Mouse (Mus musculus): Measurements from ENCODE around the gene Prmt1.

The Prmt1 gene

DNA sequence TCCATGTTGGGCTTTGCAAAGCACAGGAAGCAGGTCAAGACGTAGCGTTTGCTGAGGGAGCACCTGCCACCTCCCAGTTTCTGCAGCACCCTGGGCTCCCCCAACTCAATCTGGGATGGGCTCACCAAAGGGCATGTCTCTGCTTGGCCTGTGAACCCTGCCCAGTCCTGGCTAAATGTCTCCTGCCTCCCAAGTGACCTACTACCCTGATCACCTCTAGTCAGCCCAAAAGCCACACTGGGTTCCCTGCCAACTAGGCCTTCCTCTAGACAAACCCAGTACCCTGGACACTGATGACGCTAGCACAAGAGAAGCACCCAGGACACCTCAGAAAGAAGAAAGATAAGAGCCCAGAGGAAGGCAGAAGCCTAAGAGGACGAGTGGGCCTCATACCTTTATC is 26.5 kb upstream of the Prmt1 start:
- no peak for DNase-seq (ENCODE audit: low spot score in 2 of 2)

DNA sequence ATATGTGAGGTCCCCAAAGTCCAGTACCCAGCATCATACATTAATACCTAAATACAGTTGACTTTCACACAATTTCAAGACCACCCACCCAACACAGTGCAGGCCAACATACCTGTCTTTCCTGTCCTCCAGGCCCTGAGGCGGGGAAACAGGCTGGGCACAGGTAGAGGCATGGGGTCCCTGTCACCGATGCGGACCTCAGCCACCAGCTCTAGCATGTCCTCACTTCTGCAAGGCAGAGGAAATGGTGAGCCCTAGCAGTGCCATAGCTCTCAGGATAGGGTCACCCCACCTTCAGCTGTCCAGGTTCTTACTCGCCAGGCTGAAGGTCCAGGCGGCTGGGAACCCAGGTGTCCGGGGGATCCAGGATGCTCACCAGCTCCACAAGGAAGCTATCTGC is 25.6 kb upstream of the Prmt1 start:
- no peak for DNase-seq (ENCODE audit: low spot score in 2 of 2)

DNA sequence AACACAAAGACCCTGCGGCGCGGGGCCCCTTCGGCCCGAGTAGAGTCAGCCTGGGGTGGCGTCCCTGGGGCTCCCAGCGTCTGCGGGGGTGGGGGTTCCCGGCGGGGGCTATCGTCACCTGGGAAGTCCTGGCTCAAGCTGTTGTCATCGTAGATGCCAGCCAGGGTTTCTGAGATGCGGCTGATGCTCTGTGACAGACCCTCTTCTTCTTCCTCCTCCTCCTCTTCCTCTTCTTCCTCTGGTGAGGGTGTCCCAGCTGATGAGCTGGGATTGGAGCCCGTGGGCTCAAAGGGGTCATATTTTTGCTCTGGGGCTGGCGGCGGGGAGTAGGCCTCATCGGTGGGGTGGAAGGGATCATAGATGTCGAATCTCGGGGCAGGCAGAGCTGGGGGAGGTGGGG is 22.0 kb upstream of the Prmt1 start:
- no peak for DNase-seq (ENCODE audit: low spot score in 2 of 2)

DNA sequence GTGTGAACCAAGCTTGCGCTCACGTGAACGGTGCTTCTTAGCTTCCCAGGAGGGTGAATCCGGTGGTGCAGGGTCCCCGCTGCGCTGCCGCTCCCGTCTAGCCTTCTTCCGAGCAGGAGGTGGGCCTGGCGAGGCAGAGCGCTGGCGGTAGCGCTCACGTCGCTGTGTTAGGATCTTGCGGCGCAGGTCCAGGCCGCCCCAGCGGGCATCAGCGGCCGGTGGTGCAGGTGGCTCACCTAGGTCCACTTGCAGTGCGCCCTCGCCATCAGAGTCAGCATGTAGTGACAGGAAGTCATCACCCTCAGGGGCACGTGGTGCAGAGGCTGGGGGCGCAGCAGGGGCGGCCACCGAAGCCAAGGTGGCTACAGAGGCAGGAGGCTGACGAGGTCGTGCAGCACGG is 21.5 kb upstream of the Prmt1 start:
- DNase-seq (ENCODE audit: low spot score in 2 of 2): no peak

DNA sequence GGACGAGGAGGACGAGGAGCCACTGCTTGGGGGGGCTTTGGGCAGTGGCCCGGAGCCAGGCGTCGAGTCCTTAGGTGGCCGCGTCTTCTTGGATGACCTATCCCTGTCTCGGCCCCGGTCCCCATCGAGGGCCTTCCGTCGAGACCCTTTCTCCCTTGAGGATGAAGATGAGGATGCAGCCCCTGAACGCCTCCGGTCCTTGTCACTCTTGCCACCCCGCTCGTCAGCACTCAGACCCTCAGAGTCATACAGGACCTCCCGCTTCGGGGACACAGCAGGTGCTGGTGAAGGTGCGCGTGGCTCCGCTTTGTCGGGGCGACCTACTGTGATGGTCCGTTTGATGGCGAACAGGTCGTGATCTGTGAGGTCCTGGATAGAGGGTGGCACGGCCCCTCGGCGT is 20.8 kb upstream of the Prmt1 start:
- no peak for DNase-seq (ENCODE audit: low spot score in 2 of 2)

DNA sequence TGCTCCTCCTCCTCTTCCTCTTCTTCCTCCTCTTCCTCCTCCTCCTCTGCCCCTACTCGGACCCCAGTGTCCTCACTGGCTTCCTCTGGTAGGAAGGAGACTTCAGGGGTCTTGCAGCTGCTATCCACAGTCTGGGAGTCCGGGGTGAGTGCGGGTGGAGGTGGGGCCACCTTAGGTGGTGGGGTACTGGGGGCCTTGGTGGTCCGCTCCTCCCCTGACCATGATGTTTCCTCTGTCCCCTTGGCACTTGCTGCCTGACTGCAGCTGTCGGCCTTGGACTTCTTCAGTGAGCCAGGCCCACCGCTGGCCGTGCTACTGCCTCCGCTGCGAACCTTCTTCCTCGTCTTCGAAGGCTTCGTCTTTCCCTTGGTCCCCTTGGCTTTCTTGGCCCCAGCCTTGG is 20.1 kb upstream of the Prmt1 start:
- DNase-seq (ENCODE audit: low spot score in 2 of 2): no peak

DNA sequence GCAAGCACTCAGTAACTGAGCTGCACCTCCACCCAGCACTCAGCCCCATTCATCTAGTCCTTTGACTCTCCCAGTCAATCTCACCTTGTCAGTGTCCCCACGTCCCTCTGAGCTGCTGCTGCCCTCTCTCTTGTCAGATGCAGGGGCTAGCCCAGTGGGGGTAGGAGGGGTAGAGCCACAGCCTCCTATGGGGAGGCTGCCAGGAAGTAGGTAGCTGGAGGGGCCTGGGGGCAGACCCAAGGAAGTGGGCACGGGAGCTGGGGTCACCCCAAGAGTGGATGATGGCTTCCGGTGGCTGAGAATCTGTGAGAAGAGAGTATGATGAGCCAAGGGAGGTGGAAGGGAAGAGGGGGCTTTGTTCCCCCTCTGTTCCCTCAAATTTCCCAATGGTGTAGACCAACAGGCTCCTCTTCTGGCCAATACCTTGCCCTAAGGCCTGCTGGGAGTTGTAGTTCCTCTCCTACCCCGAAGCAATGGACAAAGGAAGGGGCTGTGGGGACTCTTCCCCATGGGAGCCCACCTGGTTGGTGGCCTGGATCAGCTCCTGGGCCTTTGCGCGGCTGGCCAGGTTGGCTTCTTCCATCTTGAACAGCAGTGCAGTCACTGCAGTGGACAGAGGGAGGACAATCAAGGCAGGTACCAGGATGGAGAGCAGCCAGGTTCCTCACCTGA is 19.1 kb upstream of the Prmt1 start:
- DNase-seq (ENCODE audit: low spot score in 2 of 2): no peak

DNA sequence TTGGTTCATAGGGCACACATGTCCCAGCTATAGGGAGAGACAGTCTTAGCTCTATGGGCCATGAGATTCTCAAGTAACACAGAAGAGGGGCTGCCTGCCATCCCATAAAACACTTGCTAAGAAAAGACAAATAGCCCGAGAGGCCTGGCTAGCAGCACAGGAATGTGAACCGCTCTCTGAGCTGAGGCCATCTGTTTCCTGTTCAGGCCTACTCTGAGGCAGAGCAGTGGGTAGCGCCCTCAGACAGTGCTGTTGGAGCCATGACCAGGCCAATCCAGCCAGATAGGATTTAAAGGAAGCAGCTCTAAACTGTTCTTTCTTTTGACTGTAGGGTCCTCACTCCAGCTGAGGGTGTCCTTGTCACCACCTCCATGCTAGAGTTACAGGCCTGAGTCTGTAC is 18.2 kb upstream of the Prmt1 start:
- no peak for DNase-seq (ENCODE audit: low spot score in 2 of 2)

DNA sequence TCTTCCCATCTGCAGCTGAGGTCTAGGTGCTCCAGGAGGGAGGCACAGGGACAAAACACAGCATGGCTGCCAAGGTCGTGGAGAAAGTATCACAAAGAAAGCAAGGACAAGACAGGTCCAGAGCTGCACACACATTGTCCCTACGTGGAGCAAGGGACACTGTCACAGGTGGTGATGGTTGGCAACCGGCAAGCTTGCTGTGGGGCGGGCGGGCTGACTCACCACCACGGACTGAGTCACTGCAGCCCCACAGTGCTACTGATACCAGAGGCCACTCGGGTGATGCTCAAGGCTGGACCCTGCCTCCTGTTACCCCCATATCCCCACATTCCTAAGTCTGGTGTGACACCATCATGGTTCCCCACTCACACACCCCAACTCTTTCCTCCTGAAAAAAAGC is 16.1 kb upstream of the Prmt1 start:
- no peak for DNase-seq (ENCODE audit: low spot score in 2 of 2)

DNA sequence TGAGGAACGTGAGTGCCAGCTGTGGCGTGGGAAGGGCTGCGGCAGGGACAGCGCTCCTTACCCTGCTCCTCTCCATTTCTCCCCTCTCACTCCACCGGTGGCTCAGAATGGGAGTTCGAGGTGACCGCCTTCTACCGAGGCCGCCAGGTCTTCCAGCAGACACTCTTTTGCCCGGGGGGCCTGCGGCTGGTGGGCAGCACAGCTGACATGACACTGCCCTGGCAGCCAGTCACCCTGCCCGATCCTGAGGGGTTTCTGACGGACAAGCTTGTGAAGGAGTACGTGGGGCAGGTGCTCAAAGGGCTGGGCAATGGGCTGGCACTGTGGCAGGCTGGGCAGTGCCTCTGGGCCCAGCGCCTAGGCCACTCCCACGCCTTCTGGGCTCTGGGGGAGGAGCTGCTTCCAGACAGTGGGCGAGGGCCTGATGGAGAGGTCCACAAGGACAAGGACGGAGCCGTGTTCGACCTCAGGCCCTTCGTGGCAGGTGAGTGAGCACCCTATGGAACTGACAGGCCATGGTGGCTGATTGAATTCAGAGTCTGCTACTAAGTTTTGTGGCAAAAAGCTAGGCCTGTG is 14.3 kb upstream of the Prmt1 start:
- no peak for DNase-seq (ENCODE audit: low spot score in 2 of 2)

DNA sequence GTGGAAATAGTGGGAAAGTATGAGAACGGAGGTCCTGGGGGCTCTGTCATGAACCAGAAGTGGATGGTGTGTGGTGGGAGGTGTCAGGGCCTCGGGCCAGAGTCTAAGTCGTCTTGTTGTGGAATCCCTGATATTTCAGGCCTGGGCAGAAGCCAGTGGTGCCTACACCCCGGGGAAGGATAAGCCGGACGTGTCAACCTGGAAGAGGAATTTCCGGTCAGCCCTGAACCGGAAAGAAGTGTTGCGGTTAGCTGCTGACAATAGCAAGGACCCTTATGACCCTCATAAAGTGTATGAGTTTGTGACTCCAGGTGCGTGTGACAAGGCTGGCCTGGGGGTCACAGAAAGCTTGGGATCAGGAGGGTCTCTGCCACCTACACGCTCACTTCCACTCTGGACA is 13.4 kb upstream of the Prmt1 start:
- DNase-seq (ENCODE audit: low spot score in 2 of 2): no peak

DNA sequence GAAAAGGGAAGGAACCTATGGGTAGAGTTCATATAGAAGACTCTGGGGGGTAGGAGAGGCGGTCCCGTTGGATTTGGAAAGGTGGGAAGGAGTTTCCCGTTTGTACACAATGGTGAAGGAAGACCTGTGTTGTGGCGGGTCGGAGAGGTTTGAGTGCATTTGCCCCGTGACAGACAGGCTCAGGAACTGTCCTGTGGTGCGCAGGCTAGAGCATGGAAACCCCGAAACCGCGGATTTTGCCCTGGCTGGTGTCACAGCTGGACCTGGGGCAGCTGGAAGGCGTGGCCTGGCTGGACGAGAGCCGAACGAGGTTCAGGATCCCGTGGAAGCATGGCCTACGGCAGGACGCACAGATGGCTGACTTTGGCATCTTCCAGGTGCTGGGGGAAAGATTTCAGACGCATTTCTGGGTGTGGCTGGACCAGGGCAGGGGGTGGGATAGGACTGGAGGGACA is 12.2 kb upstream of the Prmt1 start, which contains the start of gene Bcl2l12:
Gene Bcl2l12, minus strand, starts transcription at position 212 of the 455 bp plus-strand sequence.
- peak in 1 of 2 experiments; percentile 62 for DNase-seq (ENCODE audit: low spot score in 2 of 2)

DNA sequence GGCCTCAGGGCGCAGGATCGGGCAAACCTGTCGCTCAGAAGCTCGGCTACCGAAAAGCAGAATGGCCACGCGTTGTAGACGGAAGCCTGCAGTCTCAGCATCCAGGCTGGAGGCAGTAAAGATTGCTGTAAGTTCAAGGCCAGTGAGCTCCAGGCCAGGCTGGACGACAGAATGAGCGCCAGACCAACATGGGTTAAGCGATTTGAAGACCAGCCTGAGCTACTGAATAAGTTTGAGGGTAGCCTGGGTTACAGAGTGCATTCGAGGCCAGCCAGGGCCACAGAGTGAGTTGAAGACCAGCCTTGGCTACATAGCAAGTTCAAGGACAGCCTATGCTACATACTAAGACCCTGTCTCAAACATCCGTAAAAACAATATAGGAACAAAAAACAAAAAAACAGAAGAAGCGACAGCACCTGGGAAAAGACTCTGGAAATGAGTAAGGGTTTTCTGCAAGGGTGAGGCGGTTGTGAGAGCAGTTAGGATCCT is 11.6 kb upstream of the Prmt1 start:
- no peak for DNase-seq (ENCODE audit: low spot score in 2 of 2)

DNA sequence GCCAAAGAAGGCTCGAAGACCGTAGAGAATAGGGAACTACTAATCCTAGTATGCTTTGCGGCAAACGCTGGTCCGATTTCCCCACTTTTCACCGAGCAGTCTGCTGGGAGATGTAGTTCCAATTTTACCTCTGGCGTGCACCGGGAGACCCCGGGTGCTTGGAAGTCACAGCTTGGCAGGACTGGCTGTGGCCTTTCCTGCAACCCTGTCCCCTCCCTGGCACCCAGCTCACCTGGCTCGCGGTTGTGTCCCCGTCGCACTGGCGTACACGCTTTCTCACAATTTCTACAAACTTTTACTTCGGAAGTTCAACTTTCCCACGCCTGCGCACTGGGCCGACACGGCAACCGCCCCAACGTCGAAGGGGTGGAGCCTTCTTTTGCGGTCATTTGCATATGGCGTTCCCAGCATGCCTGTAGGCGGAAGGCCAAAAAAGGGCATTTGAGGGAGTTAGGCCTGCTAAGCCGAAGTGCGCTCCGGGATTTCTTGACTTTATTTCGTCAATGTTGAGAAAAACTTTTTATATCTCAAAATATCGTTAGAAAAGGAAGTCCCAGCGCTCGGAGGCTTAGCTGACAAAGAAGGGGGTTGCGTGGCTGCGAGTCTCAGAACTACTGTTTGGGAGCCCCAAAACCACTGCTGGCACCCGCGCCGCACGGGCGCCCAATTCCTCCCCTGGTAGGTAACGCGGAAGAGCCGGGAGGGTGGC is 11.0 kb upstream of the Prmt1 start, which contains the start of gene Irf3:
Gene Irf3, plus strand, starts transcription at position 418 of the 709 bp plus-strand sequence.
- peak; percentile 95 to 96 for DNase-seq (ENCODE audit: low spot score in 2 of 2)

DNA sequence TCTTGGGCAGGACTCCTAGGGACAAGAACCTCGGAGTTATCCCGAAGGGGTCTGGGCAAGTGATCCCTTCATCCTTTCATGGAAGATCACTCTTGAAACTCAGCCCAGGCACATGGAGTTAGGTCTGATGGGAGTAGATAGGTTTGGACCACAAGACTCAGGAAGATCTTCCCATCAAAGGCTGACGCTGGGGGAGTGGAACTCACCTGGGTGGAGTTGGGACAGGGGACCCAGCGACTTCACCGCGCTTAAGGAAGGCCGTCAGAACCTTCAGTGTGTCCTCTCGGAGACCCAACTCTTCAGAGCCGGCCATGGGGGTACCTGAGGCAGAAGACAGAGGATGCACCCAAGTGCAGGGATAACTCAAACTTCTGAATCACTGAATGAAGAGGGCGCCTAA is 10.3 kb upstream of the Prmt1 start:
- DNase-seq (ENCODE audit: low spot score in 2 of 2): no peak

DNA sequence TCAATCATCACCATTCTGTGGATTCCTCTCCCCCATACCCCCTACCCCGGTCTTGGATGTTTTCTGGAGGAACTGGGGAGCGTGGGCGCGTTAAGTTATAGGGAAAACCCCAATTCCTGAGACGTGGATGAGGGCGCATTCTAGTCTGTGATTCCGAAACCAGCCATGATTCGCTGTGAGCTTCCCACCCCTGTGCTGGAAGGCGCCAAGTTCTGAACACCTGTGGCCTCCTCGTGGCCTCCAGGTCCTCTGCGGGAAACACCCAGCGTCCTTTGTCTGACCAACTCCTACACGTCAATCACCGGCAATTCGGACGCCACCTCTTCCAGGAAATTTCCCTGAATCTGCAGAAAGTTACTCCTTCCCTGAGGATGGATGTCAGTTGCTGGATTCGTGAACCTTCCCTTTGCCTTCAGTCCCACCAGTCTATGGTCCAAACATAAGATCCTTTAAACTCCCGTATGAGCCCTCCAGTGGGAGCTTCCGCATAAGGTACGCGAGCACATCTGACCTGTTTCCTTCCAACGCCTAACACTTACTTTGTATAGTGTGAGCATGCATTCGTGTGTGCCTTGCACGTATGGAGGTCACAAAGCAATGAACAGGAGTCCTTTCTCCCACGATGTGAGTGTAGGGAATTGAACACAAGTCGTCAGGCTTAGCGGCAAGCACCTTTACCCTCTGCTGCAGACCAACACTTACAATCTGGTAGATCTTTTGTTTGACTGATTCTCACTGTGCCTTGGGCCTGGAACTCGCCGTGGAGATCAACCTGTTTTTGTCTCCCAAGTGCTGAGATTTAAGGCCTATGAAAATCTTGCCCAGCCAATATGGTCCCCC is 731 bp upstream of the Prmt1 start:
- DNase-seq (ENCODE audit: low spot score in 2 of 2): no peak

DNA sequence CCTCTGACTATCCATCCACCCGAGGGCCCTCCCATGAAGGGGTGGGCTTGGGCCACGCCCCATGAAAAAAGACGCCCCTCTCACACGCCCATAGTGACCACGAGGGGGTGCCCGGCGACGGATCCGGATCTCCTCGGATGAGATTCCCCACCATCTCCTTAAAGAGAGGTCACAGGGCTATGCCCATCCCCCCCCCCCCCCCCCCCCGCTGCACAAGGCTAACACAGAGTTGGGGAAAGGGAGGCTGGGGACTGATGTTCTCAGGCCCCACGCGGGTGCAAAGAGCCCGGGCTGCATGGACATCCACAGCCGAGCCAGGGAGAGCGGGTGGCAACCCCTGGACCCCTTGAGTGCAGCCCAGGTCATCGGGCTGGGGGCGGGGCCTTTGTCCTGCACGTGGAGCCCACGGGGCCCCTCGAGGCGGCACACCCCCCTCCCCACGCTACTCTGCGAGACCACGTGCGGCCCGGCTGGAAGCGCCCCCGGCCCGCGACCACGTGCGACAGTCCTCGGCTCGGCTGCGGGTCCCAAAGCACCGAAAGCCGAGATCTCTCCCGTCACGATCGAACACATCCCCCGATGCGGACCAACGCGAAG is 675 bp downstream of the Prmt1 start:
- peak in 1 of 2 experiments; percentile 69 for DNase-seq (ENCODE audit: low spot score in 2 of 2)

DNA sequence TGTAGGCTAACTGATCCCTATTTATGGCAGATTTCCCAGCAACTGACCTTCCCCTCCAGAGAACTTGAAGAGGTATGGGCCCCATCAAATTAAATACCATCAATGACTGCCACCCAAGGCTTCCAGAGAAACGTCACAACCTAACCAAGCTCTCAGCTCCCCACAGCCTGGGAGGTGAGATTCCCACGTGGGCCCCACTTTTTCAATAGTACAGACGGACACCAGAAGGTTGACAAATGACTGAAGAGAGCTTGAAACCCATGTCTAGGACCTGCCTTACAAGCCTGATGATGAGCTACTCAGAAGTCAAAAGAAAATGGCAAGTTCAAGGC is 1.6 kb downstream of the Prmt1 start:
- DNase-seq (ENCODE audit: low spot score in 2 of 2): no peak

DNA sequence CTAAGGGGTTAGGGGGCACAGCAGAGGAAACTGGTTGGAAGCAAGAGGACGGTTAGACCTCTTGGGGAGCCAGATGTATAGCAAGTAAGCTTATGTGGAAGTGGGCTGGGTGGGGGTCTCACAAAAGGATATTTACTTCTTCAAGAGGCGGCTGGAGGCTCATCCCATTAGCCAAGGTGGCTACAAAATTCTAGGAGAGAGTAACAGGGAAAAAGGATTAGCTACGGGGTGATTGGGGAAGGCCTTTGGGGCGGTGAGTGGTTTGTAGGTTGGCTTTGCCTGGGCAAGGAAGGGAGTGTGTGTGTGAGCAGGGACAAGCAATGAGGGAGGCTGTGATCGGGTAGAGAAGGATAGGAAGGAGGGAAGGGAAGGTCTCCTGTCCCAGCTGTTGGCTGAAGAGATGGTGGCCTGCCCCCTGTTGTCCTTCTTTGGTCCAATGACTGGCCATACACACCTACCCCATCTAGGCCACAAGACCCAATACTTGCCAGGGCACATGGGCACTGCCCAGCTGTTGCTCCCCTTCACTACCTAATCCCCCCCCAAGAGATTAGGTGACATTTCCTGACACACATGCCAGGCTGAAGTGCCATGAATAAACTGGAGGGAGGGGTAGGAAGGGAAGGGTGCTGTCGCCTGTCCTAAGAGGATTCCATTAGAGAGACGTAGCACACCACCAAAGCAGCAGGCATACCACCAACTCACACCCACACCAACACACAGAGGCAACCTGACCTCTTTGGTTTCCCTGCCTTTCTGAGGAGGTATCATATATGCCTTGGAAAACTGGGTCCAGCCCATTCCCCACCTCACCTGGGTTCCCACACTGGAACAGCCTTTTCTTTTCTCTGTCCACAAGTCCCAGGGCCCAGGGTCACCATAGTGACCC is 2.2 kb downstream of the Prmt1 start:
- DNase-seq (ENCODE audit: low spot score in 2 of 2): no peak

DNA sequence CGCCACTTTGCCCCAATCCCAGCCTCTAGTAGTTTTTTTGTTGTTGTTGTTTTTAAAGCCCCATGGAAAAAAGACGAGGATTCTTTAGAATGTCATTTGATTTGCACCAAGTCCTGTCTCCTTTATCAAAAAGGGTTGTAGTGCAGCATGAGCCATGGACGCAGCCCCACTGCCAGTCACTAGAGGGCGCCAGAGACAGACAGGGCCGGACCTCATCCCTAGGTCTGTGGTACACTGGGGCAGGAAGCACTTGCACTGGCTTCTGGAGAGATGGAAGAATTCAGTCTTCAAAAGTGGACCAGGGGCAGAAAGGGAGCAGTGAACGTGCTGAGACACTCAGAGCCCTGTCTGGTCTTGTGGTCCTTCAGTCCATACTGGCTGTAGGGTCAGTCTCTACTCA is 3.3 kb downstream of the Prmt1 start:
- peak; percentile 85 to 87 for DNase-seq (ENCODE audit: low spot score in 2 of 2)

DNA sequence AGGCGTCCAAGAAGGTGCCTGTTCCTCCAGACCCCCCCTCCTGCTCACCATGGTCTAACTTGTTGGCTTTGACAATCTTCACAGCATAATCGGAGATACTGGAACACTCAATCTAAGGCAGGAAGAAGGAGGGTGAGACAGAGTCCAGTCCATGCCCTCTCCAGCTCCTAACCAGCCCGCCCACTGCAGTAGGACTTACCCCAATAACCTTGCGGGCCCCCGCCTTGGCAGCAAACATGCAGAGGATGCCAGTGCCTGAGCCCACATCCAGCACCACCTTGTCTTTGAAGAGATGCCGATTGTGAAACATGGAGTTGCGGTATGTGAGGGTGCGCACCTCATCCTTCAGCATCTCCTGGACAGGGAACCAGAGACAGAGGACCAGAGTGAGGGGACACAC is 4.8 kb downstream of the Prmt1 start:
- DNase-seq (ENCODE audit: low spot score in 2 of 2): no peak
